Mouse (Mus musculus) ES-Bruce4 (cell line): ENCODE measurements around the gene Akap13. TPM values are rescaled to one million over a fixed set of nuclear protein-coding genes. Genes with fewer than 3 reads are reported as not detected.

Source experiments
- H3K27ac ChIP-seq: 2 replicates; pipeline ENCODE4 v1.5.1; 2012; ENCODE audit warnings: low read length, inconsistent platforms; ENCODE audit not compliant: insufficient read depth
- H3K27me3 ChIP-seq: 2 replicates; pipeline ENCODE4 v1.6.1; 2012; ENCODE audit warnings: mild to moderate bottlenecking, low read length, inconsistent platforms; ENCODE audit not compliant: control insufficient read depth, poor library complexity, insufficient read depth, severe bottlenecking
- H3K36me3 ChIP-seq: 2 replicates; pipeline ENCODE4 v1.6.1; 2012; ENCODE audit warnings: inconsistent platforms, mild to moderate bottlenecking, low read length, moderate library complexity; ENCODE audit not compliant: control insufficient read depth, poor library complexity, insufficient read depth, severe bottlenecking
- H3K4me1 ChIP-seq: one replicate; pipeline ENCODE4 v1.8.1; 2011; ENCODE audit warnings: low read length; ENCODE audit not compliant: control insufficient read depth, insufficient read depth
- H3K4me3 ChIP-seq: 2 replicates; pipeline ENCODE4 v1.5.1; 2011; ENCODE audit warnings: low read depth, mild to moderate bottlenecking, low read length
- H3K9ac ChIP-seq: 2 replicates; pipeline ENCODE4 v1.6.1; 2012; ENCODE audit warnings: low read depth, mild to moderate bottlenecking, inconsistent platforms; ENCODE audit not compliant: poor library complexity, severe bottlenecking
- H3K9me3 ChIP-seq: replicated peaks from 2 replicates; pipeline ENCODE4 v1.6.1; 2012; ENCODE audit warnings: mild to moderate bottlenecking, low read length, inconsistent platforms; ENCODE audit not compliant: control insufficient read depth, poor library complexity, insufficient read depth, severe bottlenecking
- CTCF ChIP-seq: IDR thresholded peaks from one replicate; pipeline ENCODE4 v1.8.1; 2011; ENCODE audit warnings: low read depth, low read length
- EP300 ChIP-seq: IDR thresholded peaks from 2 replicates; pipeline ENCODE4 v1.6.1; 2011; ENCODE audit warnings: low read depth, low read length; ENCODE audit not compliant: insufficient read depth
- POLR2A ChIP-seq: IDR thresholded peaks from one replicate; pipeline ENCODE4 v1.8.1; 2011; ENCODE audit warnings: low read length; ENCODE audit not compliant: insufficient read depth
- polyA plus RNA-seq: library from polyadenylated mRNA; stranded (reverse); fragments of >200 nt; gene quantifications from 2 replicates; pipeline ENCODE4 v1.2.4, GENCODE M21; 2011; ENCODE audit warnings: low read depth; ENCODE audit not compliant: missing spikeins, insufficient read depth, insufficient read length

The Akap13 gene
- polyA plus RNA-seq, 1 experiment = 27.4 TPM

- Histone ChIP-seq H3K9me3 (no peaks in the 10 kb centered on the region), H3K4me1 (no peaks in the 10 kb centered on the region), H3K27me3 (no peaks in the 10 kb centered on the region), H3K4me3 (no peak overlapping the region), H3K9ac (no peak overlapping the region), H3K36me3 (no peaks in the 10 kb centered on the region), H3K27ac (no peak overlapping the region)
- TF ChIP-seq EP300 (no peak), CTCF (no peak), POLR2A (no peak)
These were observed 227.6 kb downstream of the Akap13 start for GRCm38 (mm10) chr7:75682901-75683300.

- Histone ChIP-seq H3K9me3 (no peaks in the 10 kb centered on the region), H3K9ac (no peak overlapping the region), H3K36me3 (no peaks in the 10 kb centered on the region), H3K4me3 (no peak overlapping the region), H3K4me1 (no peaks in the 10 kb centered on the region), H3K27ac (no peak overlapping the region), H3K27me3 (no peaks in the 10 kb centered on the region)
- TF ChIP-seq POLR2A (no peak), EP300 (no peak), CTCF (no peak)
These were observed 228.1 kb downstream of the Akap13 start for GRCm38 (mm10) chr7:75683410-75683809.

DNA sequence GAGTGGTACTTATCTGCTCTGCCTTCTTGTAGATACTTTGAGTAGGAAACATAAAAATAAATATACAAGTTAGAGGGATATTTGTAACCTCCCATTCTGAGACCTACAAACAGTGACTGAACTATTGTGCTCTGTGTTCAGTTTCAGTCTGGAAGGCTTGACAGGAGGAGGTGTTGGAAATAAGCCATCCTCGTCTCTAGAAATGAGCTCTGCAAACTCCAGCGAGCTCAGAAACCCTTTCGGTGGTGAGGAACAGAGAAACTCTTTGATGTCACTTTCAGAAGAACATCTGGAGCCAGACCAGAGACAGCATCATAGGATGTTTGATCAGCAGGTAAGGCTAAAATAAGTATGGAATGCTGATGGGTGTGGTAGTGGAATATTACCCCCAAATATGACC is 229.6 kb downstream of the Akap13 start:
- no peak overlapping the region for H3K4me3 ChIP-seq
- no peak for TF ChIP-seq CTCF
- TF ChIP-seq POLR2A = no peak
- TF ChIP-seq EP300 = no peak
- no peaks in the 10 kb centered on the region for H3K27me3 ChIP-seq
- no peaks in the 10 kb centered on the region for H3K36me3 ChIP-seq
- H3K9me3 ChIP-seq = no peaks in the 10 kb centered on the region
- H3K27ac ChIP-seq = no peak overlapping the region
- no peak overlapping the region for H3K9ac ChIP-seq
- no peaks in the 10 kb centered on the region for H3K4me1 ChIP-seq

DNA sequence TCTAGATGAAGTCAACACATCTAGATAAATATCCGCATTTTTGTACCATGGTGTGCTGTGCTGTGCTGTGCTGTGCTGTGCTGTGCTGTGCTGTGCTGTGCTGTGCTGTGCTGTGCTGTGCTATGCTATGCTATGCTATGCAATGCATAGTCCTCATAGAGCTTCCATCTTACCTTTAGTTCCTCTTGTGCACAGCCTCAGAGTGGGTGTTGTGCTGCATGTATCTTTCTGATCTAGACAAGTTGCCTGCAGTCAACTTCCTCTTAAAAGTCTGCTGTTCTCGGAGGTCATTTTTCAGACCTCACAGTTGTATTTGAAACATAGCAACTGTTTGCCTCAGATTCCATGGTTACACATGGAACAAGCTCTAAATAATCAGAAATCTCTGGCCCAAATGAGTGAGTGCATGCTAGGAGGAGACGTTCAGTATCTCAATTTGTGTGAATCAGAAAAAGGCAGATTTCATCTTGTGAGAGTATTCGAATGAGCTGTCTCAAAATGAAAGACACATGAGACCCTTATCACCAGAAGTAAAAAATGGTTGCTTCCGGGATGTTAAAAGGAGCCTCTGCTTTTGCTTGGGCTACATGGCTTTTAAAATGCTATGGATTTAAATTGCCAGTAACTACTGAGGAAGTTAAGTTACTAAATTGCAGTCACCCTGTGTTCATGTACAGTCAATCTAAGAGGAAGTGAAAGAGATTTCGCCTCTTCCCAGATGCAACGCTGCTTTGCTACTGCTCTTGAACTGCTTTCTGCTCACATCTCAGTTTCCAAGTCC is 230.9 kb downstream of the Akap13 start:
- H3K9me3 ChIP-seq = no peaks in the 10 kb centered on the region
- H3K9ac ChIP-seq = no peak overlapping the region
- TF ChIP-seq POLR2A (no peak), EP300 (no peak)
- no peaks in the 10 kb centered on the region for H3K36me3 ChIP-seq
- no peaks in the 10 kb centered on the region for H3K4me1 ChIP-seq
- no peaks in the 10 kb centered on the region for H3K27me3 ChIP-seq
- H3K27ac ChIP-seq = no peak overlapping the region
- no peak overlapping the region for H3K4me3 ChIP-seq

GRCm38 (mm10) chr7:75686827-75687164 is 231.5 kb downstream of the Akap13 start:
- Histone ChIP-seq H3K4me1 (no peaks in the 10 kb centered on the region), H3K9me3 (no peaks in the 10 kb centered on the region), H3K9ac (no peak overlapping the region), H3K36me3 (no peaks in the 10 kb centered on the region), H3K27ac (no peak overlapping the region), H3K27me3 (no peaks in the 10 kb centered on the region), H3K4me3 (no peak overlapping the region)
- no peak for TF ChIP-seq CTCF
- TF ChIP-seq POLR2A = no peak
- TF ChIP-seq EP300 = no peak

DNA sequence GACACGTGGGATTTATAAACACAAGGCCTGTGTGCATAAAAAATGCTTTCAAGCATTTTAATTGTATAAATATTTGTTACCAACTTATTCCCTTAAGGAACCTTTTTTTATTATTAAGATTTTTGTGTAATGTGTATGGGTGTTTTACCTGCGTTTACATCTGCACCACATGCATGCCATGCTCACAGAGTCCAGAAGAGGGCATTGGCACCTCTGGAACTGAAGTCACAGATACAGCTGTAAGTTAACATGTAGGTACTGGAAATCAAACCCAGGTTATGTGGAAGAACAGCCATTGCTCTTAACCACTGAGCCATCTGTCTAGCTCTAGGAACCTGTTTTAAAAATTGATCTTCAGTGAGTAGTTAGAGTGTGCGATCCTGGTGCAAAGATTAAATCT is 232.8 kb downstream of the Akap13 start:
- H3K27ac ChIP-seq = no peak overlapping the region
- no peak overlapping the region for H3K4me3 ChIP-seq
- TF ChIP-seq EP300 (no peak), POLR2A (no peak), CTCF (no peak)
- no peaks in the 10 kb centered on the region for H3K36me3 ChIP-seq
- H3K4me1 ChIP-seq = no peaks in the 10 kb centered on the region
- H3K27me3 ChIP-seq = no peaks in the 10 kb centered on the region
- no peaks in the 10 kb centered on the region for H3K9me3 ChIP-seq
- no peak overlapping the region for H3K9ac ChIP-seq
